Mouse (Mus musculus) T-helper 2 cell (primary cell): ENCODE data around the gene Slc41a3.

ENCODE experiments used
- in situ Hi-C: fragments of 300-600 bp; cut with MboI, MseI; formaldehyde crosslinking; loops from one replicate; pipeline ENCODE4 v1.15.1; 2025; ENCODE audit warnings: high pct_unique_total_duplicates

Gene Slc41a3

DNA sequence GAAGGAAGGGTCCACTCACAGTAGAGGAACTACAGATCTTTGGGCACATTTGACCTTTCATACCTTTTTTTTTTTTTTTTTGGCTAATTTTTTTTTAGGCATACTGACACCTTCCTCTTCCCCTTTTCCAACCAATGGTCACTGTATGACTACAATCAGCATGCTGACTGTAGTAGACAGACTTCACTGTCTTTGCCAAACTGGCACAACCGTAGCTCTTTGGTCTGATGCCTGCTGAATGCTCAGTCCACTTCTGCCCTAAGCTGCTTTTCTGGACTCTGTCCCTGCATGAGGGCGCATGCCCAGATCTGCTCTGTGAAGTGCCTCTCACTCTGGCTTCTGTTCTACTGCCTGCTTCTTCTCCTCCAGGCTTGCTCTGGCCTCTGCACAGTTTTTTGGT is 6.9 kb upstream of the Slc41a3 start:
- in situ Hi-C loops, result no loop called here

DNA sequence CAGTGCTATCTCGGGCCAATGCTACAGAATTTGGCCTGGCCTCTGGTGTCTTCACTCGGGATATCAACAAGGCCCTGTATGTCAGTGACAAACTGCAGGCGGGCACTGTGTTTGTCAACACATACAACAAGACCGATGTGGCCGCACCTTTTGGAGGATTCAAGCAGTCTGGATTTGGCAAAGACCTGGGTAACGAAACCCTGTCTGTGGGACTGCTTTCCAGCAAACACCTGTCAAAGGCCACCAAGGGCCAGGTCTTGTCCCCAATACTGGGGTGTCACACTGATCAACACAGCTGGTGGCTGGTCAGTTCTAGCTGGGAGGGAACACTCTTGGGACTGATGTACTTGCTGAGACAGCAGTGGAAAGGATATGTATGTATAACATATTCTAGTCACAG is 6.3 kb upstream of the Slc41a3 start:
- in situ Hi-C loops, result no loop called here

DNA sequence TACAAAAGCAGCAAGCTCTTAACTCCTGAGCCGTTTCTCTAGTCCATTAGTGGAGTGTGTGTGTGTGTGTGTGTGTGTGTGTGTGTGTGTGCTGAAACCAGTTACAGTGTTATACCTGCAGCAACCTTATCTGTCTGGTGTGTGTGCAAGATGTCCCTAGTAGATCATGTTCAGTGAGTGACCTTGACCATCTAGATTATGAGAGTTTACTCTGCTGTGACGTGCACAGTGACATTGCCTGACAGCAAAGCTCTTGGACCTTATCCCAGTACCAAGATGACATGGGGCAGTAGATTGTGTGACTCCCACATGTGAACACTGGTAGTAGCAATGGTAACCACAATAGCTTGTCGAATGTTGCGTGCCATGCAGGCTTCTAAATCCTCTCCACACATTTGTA is 4.2 kb upstream of the Slc41a3 start:
- in situ Hi-C loops, result no loop called here

DNA sequence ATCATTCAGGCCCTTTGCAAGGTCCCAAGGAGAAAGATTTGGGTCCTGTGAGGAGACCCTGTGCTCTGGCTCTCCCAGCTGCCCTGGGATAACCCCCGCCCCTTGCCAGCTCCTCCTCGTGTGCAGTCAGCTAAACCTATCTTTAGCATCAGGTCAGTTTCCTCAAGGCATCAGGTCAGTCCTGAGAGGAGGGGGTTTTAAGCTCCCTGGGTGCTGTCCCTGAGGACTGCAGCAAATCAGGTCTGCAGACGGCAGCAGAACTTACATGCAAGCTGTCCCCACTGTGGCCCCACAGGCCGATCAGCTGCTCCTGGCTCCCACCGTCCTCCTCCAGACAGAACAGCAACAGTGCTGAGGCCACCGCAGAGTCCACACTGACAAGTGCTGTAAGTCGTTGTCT is 2.8 kb upstream of the Slc41a3 start:
- in situ Hi-C loops, result no loop called here

DNA sequence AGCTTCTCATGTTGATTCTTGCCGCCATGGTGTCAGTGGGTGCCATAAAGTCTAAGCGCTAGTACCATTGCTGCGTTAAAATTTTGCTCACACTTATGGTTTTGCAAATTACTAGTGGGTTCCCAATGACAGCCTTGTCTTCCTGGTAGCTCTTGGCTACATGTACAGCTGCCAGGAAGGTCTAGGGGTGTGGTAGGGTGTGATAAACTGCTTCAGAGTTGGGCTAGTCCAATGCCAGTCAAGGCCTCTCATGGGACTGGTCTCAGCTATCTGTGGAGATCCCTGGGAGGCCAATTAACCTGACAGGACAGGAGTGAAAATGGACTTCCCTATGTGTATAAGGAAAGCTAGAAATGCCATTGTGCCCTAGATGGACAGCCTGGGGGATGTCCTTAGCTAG is 2.2 kb upstream of the Slc41a3 start:
- in situ Hi-C loops, result no loop called here

DNA sequence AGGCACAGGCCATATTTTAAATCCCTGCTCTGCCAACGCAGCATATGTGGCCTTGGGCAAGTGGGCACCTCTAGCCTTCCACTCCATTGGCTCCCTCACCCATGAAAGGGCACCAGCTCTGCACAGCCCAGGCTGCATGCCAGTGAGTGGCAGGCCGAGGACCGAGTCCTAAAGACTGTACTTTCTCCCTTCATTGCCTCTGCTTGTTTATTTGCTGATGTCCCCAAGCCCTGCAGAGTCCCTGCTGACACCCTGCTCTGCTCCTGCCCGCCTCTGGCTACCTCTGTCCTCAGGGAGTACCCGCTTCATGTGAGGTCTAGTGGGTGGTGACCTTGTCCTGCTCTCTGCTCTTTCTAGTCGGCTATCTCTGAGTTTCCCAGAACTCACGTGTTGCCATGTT is 1.4 kb upstream of the Slc41a3 start:
- in situ Hi-C loops, result no loop called here

DNA sequence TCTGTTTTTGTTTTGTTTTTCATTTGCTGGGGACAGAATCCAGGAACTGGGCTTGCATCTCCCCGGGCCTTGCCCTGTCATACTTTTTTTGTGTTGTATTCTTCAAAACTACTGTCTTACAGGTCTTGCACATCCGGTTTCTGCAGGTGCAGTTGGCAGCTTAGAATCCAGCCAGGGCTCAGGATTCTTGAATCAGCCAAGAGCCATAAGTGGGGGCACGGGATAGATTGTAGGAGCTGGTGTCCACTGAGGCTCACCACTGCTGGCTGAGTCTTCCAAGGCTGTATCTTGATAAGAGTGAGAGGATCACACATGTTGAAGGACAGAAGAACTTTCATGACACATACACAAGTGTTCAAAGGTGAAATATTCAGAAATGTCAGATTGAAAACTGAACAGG is 395 bp upstream of the Slc41a3 start:
- in situ Hi-C loops, result no loop called here

DNA sequence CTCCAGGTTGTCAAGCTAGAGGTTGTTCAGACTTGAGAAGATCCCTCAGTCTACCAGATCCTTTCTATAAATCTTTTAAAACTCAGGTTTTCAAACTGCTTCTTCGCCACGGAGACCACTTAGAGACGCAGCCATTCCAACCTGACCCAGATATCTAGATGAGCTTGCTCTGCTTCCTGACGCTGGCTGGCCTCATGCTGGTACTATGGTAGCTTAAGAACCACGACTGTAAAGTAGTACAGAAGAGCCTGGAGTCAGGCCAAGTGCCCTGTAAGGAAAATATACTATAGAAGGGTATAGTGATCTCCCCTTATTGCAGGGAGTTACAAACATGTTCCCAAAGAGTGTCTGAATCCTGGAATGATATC is 757 bp downstream of the Slc41a3 start:
- in situ Hi-C loops, result no loop called here

DNA sequence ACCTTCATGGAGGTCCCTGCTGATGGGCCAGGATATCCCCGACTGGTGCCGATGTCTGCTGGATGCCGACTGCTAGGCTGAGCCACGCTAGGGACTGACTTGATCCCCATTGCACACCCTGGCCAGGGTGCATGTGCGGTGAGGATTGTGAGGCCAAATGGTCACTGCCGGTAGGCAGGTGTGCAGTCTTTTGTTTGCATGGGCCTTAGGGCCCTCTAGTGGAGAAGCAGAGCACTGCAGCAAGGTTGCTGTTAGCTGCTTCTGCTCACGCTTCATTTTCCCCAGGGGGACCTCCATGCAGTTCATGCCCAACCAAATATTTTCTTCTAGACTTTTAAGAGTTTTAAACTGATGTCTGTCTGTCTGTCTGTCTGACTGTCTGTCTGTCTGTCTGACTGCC is 2.0 kb downstream of the Slc41a3 start:
- in situ Hi-C loops, result no loop called here

DNA sequence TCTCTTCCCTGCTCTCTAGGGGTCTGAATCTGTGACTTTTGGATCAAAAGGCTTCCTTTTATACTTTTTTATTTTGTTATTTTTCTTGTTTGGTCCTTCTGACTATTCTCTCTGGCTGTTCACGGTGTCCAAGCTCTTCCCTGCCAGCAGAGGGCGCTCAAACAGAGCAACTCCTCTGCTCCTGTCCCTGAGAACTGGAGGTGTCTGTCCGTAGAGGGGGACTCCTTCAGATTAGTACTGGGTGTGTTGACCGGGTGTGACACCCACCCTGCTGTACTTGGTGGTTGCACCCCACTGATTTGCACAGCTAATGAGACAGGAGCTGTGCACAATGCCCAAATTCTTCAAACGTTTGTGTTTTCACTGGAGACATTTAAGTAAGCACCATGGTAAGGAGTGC is 2.7 kb downstream of the Slc41a3 start:
- in situ Hi-C loops, result no loop called here

DNA sequence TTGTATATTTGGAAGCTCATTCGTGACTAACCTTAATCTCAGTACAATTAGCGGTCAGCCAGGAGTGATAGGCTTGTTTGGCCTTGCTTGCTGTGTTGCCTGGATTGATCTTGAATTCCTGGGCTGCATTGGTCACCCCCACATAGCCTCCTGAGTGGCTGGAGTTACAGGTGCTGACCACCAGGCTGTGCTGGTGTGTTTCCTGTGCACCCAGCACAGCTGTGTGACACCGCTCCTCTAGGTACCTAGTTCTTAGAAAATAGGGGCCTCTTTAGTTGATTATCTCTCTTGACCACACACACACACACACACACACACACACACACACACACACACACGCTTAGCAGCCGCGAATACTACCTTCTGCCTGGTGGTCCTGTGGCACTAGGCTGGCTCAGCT is 3.7 kb downstream of the Slc41a3 start:
- in situ Hi-C loops, result no loop called here

DNA sequence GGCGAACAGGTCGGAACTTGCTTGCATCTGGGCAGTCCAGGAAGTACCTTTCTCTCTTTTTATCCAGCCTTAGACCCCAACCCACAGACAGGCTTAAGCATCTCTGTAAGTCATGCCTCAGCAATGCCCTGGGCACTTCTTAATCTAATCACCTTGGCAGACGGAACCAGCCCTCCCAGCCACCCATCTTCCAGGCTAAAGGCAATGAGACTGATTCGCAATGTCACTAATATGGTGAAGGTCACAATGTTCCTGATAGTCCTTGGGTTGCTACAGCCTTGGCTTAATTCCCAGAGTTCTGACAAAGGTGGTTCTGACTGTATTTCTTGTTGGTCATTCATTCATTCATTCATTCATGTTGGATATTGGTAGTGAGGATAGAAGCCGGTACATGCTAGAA is 5.7 kb downstream of the Slc41a3 start:
- in situ Hi-C loops, result no loop called here

DNA sequence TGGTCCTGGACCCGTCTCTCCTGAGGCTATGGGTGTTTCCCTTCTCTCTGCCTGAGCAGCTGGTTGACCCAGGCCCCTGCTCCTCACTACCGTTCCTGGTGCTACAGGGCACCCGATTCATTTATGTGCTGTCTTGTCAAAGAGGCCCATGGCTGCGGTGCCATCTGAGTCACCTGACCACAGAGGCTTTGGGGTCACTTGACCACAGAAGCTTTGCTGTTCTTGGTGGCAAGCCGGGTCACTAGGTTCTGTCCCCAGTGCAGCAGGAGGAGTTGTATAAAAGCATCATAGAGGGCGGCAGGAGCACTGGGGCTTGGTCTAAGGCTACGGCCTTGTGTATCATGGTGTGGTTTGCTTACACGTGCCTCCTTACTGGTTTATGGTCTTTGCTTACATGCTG is 8.8 kb downstream of the Slc41a3 start:
- in situ Hi-C loops, result no loop called here

DNA sequence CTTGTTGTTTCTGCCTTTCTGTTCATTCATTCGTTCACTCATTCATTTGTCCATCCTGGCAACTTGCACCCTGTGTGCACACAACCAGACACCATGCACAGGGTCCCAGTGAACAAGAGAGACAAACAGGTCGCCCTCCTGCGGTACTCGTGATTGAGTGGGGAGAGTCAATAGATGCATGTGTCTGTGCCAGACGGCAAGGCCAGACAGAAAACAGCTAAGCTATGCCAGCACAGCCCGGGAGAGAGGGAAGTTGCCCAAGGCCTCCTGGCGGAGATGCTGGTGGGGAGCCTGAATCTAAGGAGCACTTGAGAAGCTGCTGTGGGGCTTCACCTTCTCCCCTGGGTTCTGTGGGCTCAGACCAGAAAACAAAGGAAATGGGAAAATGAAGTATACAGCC is 10.8 kb downstream of the Slc41a3 start:
- in situ Hi-C loops, result no loop called here

DNA sequence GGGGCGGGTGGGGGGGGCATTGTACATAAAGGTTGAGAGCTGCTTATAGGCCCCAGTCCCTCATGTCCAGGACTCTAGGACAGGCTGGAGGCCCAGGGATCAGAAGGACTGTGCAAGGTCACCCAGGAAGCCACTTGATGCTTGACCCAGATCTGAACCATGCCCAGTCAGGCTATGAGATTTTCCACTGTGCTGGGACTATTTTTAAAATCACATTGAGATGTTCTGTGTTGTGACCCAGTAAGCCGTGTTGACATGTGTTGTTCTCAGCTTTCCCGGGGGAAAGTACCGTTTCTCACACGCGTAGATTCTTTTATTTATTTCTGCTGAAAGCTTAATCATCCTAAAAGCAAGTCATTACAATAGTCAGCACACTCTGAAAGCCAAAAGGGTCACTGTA is 11.5 kb downstream of the Slc41a3 start:
- in situ Hi-C loops, result no loop called here

DNA sequence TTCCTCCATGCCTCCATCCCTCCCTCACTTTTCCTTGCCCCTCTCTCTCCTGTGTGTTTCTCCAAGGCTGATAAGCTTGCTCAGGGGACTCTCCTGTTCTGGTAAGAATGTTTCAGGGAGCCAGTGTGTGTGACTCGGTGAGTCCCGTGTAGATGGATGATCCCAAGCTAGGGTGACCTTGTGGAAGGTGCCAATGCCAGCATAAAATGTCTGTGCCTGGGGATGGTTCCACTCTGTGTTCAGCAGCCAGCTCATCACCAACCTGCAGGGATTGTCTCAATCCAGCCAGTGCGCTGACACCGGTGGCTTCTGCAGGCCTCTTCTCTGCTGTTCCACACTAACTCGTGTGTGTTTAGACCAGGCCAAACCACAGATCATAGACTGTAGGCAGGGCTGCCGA is 12.0 kb downstream of the Slc41a3 start:
- in situ Hi-C loops, result no loop called here

DNA sequence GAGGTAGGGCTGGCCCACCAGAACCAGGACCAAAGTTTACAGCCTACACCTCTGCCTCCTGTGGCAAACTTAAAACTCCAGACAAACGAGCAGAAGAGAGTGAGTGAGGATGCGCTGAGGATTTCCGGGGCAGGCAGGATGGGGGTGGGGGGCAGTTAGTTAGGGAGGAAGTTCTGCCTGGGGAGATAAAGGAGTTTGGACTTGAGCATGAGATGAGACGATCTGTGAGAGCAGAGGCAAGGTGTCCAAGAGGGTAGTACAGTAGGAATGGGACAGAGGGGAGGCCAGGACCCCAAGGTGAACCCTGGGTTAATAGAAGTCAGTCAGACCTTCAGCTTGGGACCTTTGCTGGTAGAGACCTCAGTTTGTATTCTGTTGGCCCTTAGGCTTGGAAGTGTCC is 13.7 kb downstream of the Slc41a3 start:
- in situ Hi-C loops, result no loop called here

DNA sequence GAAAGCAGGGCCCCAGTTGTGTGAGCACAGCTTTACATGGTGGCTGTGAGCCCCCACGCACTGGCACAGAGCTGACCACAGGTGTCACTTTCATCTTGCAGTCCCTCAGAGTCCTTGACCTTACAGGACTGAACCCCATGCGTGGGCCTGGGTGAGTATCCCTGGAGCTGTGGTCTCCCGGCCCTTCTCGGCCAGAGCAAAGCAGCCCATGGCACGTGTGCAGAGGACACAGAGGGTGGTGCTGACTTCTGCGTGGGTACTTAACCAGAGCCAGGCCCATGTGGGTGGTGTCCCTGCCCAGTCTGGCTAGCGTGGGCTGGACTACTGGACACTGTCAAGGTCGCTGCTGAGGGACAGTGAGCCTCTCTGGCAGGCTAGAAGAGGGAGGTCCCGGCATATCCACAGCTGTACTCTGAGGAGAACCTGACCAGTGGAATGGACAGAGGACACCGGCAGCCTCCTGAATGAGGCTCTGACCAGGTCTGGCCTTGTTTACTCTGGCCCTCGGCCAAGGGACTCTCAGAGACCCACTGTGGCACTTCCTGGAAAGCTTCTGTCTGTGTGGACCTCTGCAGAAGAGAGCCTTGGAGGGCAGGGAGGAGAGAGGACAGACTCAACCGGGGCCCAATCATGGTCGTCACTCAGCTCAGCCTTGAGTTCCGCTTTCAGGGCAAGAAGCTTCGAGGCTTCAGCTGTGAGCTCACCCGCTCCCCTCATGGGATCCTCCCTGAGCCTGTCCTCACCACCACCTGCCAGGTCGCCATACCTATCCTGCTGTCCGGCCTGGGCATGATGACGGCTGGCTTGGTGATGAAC is 14.5 kb downstream of the Slc41a3 start:
- in situ Hi-C loops, result no loop called here

DNA sequence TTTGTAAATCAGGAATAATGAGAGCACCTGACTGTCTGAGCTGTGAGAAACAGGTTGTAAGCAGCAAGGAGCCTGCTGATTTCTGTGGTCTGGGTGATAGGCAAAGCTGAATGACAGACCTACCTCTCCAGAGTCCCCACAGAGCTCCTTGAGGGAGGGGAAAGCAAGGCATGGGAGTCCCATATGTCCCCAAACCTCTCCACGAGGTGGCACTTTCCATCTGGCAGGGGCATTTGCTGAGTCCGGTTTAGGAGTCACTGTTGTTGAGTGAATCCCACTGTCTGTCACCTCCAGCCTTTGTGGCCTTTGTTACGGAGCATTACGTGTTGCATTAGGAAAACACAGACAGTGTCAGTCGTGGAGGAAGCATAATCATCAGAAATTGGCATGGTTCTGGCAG is 15.4 kb downstream of the Slc41a3 start:
- in situ Hi-C loops, result no loop called here

DNA sequence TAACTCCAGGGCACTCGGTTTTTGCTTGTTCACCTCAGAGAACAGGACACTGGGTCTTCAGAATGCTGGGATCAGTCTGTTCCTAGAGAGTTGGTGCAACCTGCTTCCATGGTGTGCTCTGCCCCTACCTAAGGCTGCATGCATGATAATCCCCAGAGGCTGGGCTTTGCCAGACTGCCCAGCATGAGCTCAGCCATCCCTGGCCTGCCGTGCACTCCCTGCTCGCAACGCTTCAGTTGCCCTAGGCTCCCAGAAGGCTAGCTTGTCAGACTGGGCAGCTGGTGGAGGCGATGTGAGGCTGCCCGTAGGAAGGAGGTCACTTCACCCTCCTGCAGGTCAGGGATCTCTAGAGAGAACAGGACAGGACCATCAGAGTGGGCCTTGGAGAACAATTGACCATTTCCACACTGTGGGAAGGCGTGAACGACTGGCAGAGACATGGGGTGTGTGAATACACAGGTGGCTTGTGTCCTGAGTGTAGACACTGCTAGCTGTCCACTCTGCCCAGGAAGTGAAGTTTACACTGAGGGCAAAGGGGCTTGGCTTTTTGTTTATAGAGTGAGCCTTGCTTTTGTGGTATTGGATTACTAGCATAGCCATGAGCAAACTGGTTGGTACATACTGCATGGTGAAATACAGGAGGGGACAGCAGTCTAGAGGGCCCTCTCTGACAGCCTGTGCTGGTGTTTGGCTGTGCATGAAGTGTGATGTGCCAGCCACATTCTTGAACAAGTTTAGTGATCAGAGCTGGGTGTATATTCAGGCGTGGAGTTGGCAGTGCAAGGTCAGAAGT is 16.5 kb downstream of the Slc41a3 start:
- in situ Hi-C loops, result no loop called here

DNA sequence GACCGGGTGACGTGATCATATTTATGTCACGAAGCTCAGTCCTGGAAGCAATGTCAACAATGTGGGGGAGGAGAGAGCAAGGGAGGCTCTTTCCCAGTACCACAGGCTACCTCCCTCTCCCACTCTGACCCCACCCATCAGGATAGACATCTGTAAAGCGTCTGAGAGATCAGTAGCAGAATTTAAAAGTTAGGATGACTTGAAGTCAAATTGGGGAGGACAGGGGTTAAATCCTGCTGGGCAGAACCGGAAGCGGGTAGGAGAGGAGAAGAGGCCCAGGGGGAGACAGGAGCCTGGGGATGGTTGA is 17.0 kb downstream of the Slc41a3 start:
- in situ Hi-C loops, result no loop called here

DNA sequence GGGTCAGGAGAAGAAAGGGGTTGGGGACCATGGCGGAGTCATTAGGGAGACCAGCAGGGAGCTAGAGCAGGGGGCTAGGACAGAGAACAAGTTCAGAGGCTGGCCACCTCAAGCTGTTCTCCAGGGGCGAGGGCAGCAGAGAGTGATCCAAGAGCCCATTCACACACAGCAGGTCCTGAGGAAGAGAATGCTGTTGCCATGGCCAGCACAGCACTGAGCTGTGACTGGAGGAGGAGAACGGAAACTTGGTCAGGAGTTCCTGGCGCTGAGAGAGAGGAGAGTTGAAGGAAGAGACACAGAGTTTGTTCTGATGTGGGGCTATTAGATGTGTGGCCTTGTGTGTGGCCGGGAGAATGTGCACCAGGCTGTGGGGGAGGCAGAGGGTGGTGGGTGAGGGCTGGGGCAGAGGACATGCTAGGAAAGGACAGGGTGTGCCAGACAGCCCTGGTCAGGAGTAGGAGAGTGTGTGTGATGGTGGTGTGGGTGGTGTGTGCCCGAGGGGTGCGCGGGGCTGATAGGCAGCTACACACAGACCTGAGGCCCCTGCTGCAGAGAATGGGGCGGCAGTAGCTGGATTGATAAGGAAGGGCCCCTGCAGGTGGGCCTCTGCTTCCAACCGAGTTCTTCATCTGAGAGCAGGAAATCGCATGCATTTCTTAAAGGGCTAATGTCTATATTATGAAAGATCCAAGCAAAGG is 18.4 kb downstream of the Slc41a3 start:
- in situ Hi-C loops, result no loop called here

DNA sequence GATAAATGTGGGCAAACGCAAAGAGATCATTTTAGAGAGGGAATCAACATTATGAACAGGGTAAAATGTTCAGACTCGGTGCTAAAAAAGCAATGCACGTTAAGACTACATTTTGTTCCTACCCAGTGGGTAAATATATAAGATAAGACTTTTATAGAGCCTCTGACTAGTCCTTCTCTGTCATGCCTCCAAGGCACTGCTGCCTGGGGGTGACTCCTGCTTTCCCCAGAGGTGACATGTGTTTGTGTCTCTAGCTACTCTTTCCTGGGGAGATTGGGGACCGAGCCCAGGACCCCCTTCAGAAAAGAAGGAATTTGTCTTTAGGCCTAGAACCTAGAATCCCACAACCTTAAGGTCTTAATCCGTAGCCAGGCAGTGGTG is 18.9 kb downstream of the Slc41a3 start:
- in situ Hi-C loops, result no loop called here
